Mouse (Mus musculus): Measurements from ENCODE around the gene Mbtd1.

- TF ChIP-seq CTCF (IDR thresholded peaks at IDR 0.05; ENCODE audit: insufficient read depth, low read length): no peak
- no peak for TF ChIP-seq POLR2A (IDR thresholded peaks at IDR 0.05; ENCODE audit: borderline replicate concordance, extremely low read depth, low read depth, low read length)
Observed at GRCm38 (mm10) chr11:93957031-93957555, 71.4 kb downstream of the Mbtd1 start.

All from lung, adult 2 months (tissue).